Mouse (Mus musculus) CH12.LX (cell line): ENCODE results near the gene Aph1a. TPM values are rescaled to one million over a fixed set of nuclear protein-coding genes. Genes with fewer than 3 reads are reported as not detected.

Experiments
- DNase-seq: peaks from one replicate; pipeline ENCODE4 v3.0.0-alpha.2; 2013; ENCODE audit errors: extremely low read depth
- H3K27ac ChIP-seq: 2 replicates; pipeline ENCODE4 v1.5.1; 2012; ENCODE audit warnings: low read depth, mild to moderate bottlenecking, control low read depth, moderate library complexity; ENCODE audit not compliant: insufficient read depth
- H3K27me3 ChIP-seq: replicated peaks from 2 replicates; pipeline ENCODE3; 2012; ENCODE audit warnings: inconsistent platforms
- H3K36me3 ChIP-seq, 2 experiments: replicated peaks in 1 of 2; 2 replicates each; pipeline versions ENCODE3 to v1.6.1; 2012; ENCODE audit warnings: inconsistent platforms in 1 of 2, low read length in 1 of 2, mild to moderate bottlenecking in 1 of 2, mixed read lengths in 1 of 2, moderate library complexity in 1 of 2; ENCODE audit not compliant: control insufficient read depth in 1 of 2, insufficient read depth in 1 of 2
- H3K4me1 ChIP-seq, 2 experiments: 2 replicates each; pipeline ENCODE4 v1.6.1; 2012; ENCODE audit warnings: inconsistent platforms in 1 of 2, moderate library complexity in 1 of 2; ENCODE audit not compliant: insufficient read depth in 2 of 2, control insufficient read depth in 1 of 2
- H3K4me2 ChIP-seq: 2 replicates; pipeline ENCODE4 v1.6.1; 2012; ENCODE audit warnings: low read depth, mild to moderate bottlenecking, control low read depth; ENCODE audit not compliant: poor library complexity, insufficient read depth, severe bottlenecking
- H3K4me3 ChIP-seq, 3 experiments: fragments of 150-350 bp in 1 of 3; sonication (generic) in 1 of 3; replicated peaks in 1 of 3; 2 replicates each; pipeline versions ENCODE3 to v1.5.1; 2011 to 2012; ENCODE audit warnings: low read depth in 2 of 3, low read length in 2 of 3, mild to moderate bottlenecking in 2 of 3, moderate library complexity in 2 of 3, control low read depth in 1 of 3, improper control_type of control experiment in 1 of 3, inconsistent platforms in 1 of 3, mixed read lengths in 1 of 3; ENCODE audit not compliant: poor library complexity in 1 of 3
- H3K79me2 ChIP-seq: replicated peaks from 2 replicates; pipeline ENCODE4 v1.6.1; 2012; ENCODE audit warnings: mild to moderate bottlenecking, moderate library complexity; ENCODE audit not compliant: control insufficient read depth, poor library complexity, insufficient read depth, severe bottlenecking; ENCODE audit errors: extremely low read depth
- H3K9ac ChIP-seq: 2 replicates; pipeline ENCODE4 v1.6.1; 2012; ENCODE audit warnings: low read depth, mild to moderate bottlenecking, control low read depth, moderate library complexity; ENCODE audit not compliant: insufficient read depth
- H3K9me3 ChIP-seq: replicated peaks from 2 replicates; pipeline ENCODE3; 2012; ENCODE audit warnings: low read length, inconsistent platforms, mixed read lengths
- CHD1 ChIP-seq: IDR thresholded peaks from 2 replicates; pipeline ENCODE4 v1.6.1; 2012; ENCODE audit warnings: low read depth, low read length, improper control_type of control experiment, inconsistent platforms
- CHD2 ChIP-seq: IDR thresholded peaks from 2 replicates; pipeline ENCODE4 v1.6.1; 2011; ENCODE audit warnings: low read length, improper control_type of control experiment
- E2F4 ChIP-seq: IDR thresholded peaks from 2 replicates; pipeline ENCODE4 v1.6.1; 2011; ENCODE audit warnings: low read depth, low read length, improper control_type of control experiment; ENCODE audit not compliant: insufficient replicate concordance
- EP300 ChIP-seq: IDR thresholded peaks from 2 replicates; pipeline ENCODE4 v1.6.1; 2011; ENCODE audit warnings: low read length, improper control_type of control experiment
- ETS1 ChIP-seq: conservative IDR thresholded peaks from 2 replicates; pipeline ENCODE4 v1.6.1; 2012; ENCODE audit warnings: low read depth, mild to moderate bottlenecking, inconsistent platforms, low read length, improper control_type of control experiment, moderate library complexity
- GABPA ChIP-seq: IDR thresholded peaks from 2 replicates; pipeline ENCODE4 v1.6.1; 2012; ENCODE audit warnings: low read depth, low read length, improper control_type of control experiment, inconsistent platforms; ENCODE audit not compliant: insufficient replicate concordance
- HCFC1 ChIP-seq: IDR thresholded peaks from 2 replicates; pipeline ENCODE4 v1.6.1; 2012; ENCODE audit warnings: low read depth, mild to moderate bottlenecking, inconsistent platforms, low read length, improper control_type of control experiment
- IRF4 ChIP-seq: IDR thresholded peaks from 2 replicates; pipeline ENCODE4 v1.6.1; 2014; ENCODE audit warnings: low read depth, mild to moderate bottlenecking, inconsistent platforms, low read length, improper control_type of control experiment
- KAT2A ChIP-seq: IDR thresholded peaks from 2 replicates; pipeline ENCODE4 v1.6.1; 2012; ENCODE audit warnings: low read length, improper control_type of control experiment, inconsistent platforms; ENCODE audit not compliant: insufficient replicate concordance
- MAFK ChIP-seq: IDR thresholded peaks from 2 replicates; pipeline ENCODE4 v1.6.1; 2011; ENCODE audit warnings: low read length, improper control_type of control experiment; ENCODE audit not compliant: insufficient replicate concordance
- MYC ChIP-seq: IDR thresholded peaks from 2 replicates; pipeline ENCODE4 v1.6.1; 2011; ENCODE audit warnings: low read depth, mild to moderate bottlenecking, improper control_type of control experiment, low read length
- NELFE ChIP-seq: IDR thresholded peaks from 2 replicates; pipeline ENCODE4 v1.6.1; 2011; ENCODE audit warnings: low read depth, low read length, improper control_type of control experiment
- POLR2A ChIP-seq: IDR thresholded peaks from 2 replicates; pipeline ENCODE4 v1.6.1; 2011; ENCODE audit warnings: low read depth, mild to moderate bottlenecking, improper control_type of control experiment, low read length
- RCOR1 ChIP-seq: conservative IDR thresholded peaks from 2 replicates; pipeline ENCODE4 v1.6.1; 2012; ENCODE audit warnings: low read depth, mild to moderate bottlenecking, inconsistent platforms, low read length, improper control_type of control experiment
- SMC3 ChIP-seq: IDR thresholded peaks from 2 replicates; pipeline ENCODE4 v1.6.1; 2011; ENCODE audit warnings: low read depth, low read length, improper control_type of control experiment
- TBP ChIP-seq: conservative IDR thresholded peaks from 2 replicates; pipeline ENCODE4 v1.6.1; 2011; ENCODE audit warnings: low read depth, low read length, improper control_type of control experiment
- USF2 ChIP-seq: conservative IDR thresholded peaks from 2 replicates; pipeline ENCODE4 v1.6.1; 2011; ENCODE audit warnings: low read depth, low read length, improper control_type of control experiment
- ZMIZ1 ChIP-seq: IDR thresholded peaks from 2 replicates; pipeline ENCODE4 v1.6.1; 2012; ENCODE audit warnings: low read depth, mild to moderate bottlenecking, inconsistent platforms, low read length, improper control_type of control experiment
- ZNF384 ChIP-seq: IDR thresholded peaks from 2 replicates; pipeline ENCODE4 v1.6.1; 2012; ENCODE audit warnings: low read depth, low read length, improper control_type of control experiment, inconsistent platforms
- dilution Hi-C: fragments of 300-500 bp; cut with MboI; formaldehyde crosslinking; loops from 2 replicates; pipeline ENCODE4 v1.14.3; 2020; ENCODE audit warnings: low sequenced_read_pairs; ENCODE audit not compliant: extremely low pct_unique_long_range_greater_than_20kb, extremely low pct_ligation_motif_present
- in situ Hi-C: fragments of 300-500 bp; cut with MboI; formaldehyde crosslinking; loops from 3 replicates; pipeline ENCODE4 v1.14.3; 2019; ENCODE audit warnings: low sequenced_read_pairs, low pct_ligation_motif_present, low pct_unique_long_range_greater_than_20kb, mixed read lengths
- polyA plus RNA-seq: library from polyadenylated mRNA; unstranded; fragments of >175 nt; gene quantifications from 2 replicates; pipeline ENCODE4 v1.2.1, GENCODE M21; 2012; ENCODE audit warnings: low read depth; ENCODE audit not compliant: insufficient read length
- total RNA-seq, 2 experiments: library from RNA; depleted of rRNA; stranded (reverse); fragments of 300-350 nt in 1 of 2; fragments of >200 nt in 1 of 2; gene quantifications; 2 replicates each; pipeline ENCODE4 v1.2.3; 2012 to 2014

Gene Aph1a
- total and polyA plus RNA-seq, 3 experiments, result 46.6 to 69.4 (median 59.9) TPM

DNA sequence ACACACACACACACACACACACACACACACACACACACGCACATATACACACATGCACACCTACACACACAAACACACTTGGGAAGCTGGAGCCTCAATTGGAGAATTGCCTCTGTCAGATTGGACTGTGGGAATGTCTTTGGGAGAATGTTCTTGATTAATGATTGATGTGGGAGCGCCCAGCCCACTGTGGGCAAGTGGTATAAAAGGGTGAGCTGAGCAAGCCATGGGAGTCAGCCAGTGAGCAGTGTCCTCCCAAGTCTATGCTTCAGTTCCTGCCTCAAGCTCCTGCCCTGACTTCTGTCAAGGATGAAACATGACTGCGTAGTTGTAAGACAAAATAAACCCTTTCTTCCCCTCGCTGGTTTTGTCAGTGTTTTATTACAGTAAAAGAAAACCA, 6.2 kb upstream of the Aph1a start:
- in situ Hi-C loops (no loop called here), dilution Hi-C loops (no loop called here)
- Histone ChIP-seq H3K9ac (no peak overlapping the region), H3K4me3 (no peak overlapping the region), H3K4me1 (peaks cover 11 to 44% of the 10 kb centered on the region in 2 experiments; a peak in 3 of 4 replicates), H3K79me2 (peaks cover 6% of the 10 kb centered on the region; the same call in 1 of the 2 replicates), H3K9me3 (peaks cover under 1% of the 10 kb centered on the region), H3K36me3 (peaks cover 20 to 61% of the 10 kb centered on the region in 2 experiments), H3K27ac (no peak overlapping the region), H3K4me2 (no peak overlapping the region), H3K27me3 (no peaks in the 10 kb centered on the region)
- TF ChIP-seq EP300, result no peak
- no peak for DNase-seq

DNA sequence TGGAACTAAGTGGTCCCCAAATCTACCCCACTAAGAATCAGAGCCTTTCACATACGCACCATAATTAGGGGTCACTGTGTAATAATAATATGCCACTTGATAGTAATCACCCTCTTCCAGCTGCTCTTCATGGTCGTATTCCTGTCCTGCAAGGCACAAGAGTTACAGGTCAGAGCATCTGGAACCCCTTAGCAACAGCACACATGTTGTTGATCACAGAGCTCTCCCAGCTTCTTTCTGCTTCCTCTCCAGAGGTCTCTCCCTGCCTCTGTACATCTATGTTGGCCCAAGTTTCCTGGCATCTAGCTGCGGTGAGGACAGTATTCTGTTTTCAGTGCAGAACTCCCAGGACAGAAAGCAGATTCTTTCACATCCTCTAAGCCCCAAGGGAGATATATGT, 4.1 kb upstream of the Aph1a start:
- in situ Hi-C loops (no loop called here), dilution Hi-C loops (no loop called here)
- Histone ChIP-seq H3K36me3 (peaks cover 18 to 49% of the 10 kb centered on the region in 2 experiments), H3K27me3 (no peaks in the 10 kb centered on the region), H3K9ac (no peak overlapping the region), H3K79me2 (peaks cover 12% of the 10 kb centered on the region), H3K27ac (no peak overlapping the region), H3K4me1 (peaks cover 12 to 50% of the 10 kb centered on the region in 2 experiments; a peak in 3 of 4 replicates), H3K4me2 (no peak overlapping the region), H3K4me3 (no peak overlapping the region), H3K9me3 (no peaks in the 10 kb centered on the region)
- DNase-seq, result no peak
- TF ChIP-seq ZNF384 (no peak), NELFE (no peak), USF2 (no peak), CHD1 (no peak), HCFC1 (no peak), CHD2 (no peak), MAFK (no peak), KAT2A (no peak), IRF4 (no peak), TBP (no peak), ZMIZ1 (no peak), MYC (no peak), E2F4 (no peak), SMC3 (no peak), POLR2A (no peak), RCOR1 (no peak), GABPA (no peak), ETS1 (no peak)
